Mouse (Mus musculus) gastrocnemius, postnatal 10 days (tissue): ENCODE data around the gene Adar. TPM values are rescaled to one million over a fixed set of nuclear protein-coding genes. Genes with fewer than 3 reads are reported as not detected.

Experiments used
- DNase-seq: peaks from one replicate; pipeline ENCODE4 v3.0.0; 2021; ENCODE audit warnings: mixed read lengths
- total RNA-seq, 2 experiments: library from RNA; stranded (reverse); gene quantifications; 2 replicates each; pipeline ENCODE4 v1.2.3; 2021

The Adar gene
- total RNA-seq, 2 experiments from 2014 or later, result 6.3 to 8.3 TPM

DNA sequence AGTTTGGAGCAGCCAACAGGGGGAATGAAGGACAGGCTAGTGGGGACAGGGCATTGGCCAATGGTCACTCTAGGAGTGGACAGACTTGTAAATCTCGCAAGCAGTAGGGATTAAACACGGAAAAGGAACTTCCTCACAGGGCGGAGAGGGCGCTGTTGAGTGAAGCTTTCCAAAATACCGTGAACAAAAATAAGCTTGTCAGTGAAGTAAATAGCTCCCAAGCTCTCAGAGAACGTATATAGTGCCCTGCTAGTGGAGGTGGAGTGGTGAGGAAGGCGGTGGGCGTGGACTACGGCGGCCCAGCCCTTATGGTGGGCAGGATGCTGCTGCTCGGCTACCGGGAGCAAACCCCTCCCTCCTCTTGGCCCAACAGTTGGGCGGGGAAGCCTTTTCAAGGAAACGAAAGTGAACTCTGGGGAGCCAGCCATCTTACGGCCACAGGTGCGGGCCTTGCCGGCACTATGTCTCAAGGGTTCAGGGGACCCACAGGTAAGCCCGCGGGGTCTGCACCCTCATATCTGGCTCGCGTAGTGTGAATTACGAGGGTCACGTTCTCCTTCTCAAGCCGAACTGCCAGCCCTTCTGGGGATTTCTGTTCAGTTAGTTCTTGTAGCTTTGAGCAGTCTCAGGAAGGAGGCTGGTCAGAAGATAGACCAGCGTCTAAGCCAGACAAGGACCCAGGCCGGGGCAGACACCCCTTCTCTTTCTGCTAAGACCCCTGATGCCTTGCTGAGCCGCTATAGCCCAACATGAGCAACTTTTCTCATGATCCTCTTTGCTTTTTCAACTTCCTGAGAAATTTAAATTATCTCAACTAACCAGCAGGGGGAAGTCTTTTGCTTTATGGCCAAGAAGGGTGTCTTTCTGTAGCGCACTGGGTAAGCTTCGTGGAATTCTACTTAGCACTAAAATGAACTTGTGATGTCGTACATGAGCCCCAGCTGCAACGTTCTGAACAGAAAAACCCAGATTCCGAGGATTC is 15.8 kb downstream of the Adar start:
- DNase-seq, result peak; percentile 70

DNA sequence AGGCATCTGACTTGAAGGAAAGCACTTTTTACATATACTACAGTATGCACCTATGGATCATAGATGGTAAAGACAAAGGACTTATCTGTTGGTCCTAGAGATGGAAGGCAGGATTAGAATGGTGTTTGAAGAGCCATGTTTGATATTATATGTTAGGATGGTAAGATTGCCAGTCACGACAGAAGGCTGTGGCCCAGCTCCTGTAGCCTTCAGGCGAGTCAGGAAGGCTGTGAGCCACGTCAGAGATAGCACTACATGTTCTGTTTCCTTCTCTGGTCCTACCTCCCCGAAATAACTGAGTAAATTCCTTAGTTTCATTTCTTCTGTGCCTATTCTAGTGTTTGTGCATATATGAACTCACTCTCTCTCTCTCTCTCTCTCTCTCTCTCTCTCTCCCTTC is 17.3 kb downstream of the Adar start:
- DNase-seq, result no peak

DNA sequence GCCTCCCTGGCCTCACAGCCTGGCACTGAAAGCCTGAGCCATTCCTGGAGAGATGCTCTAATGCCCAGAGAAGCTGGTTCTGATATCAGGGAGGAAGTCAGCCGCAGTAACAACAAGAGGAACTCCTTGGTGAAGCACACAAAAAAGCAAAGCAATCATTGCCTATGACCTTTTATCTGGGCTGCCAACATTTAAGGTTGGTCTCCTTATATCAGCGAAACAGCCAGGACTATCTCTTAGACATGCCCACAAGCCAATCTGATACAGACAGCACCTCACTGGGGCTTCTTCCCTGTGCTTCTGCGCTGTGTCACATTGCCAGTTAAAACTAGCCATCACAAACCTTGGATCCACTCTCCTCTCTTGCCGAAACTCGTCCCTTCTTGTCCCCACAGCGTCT is 23.7 kb downstream of the Adar start:
- DNase-seq, result no peak

- DNase-seq, result no peak
Measured at GRCm38 (mm10) chr3:89752307-89752706, 37.5 kb downstream of the Adar start.

DNA sequence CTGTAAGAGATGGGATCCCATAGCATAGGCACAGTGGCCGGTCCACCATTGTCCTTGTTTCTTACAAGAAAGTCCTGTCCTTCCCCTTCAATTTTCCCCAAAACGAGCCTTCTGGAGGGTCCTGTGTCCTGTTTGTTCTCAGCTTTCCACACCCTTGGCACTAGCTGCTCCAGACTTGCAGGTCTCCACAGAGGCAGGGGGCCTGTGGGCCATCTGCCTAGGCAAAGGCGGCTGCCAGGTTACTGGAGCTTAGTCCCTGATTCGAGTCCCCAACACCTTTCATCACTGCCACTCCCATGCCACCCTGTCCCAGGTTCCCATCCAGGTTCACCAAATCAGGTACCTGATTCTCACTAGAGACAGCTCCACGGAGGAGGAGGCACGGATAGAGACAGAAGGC is 40.5 kb downstream of the Adar start:
- DNase-seq, result no peak

DNA sequence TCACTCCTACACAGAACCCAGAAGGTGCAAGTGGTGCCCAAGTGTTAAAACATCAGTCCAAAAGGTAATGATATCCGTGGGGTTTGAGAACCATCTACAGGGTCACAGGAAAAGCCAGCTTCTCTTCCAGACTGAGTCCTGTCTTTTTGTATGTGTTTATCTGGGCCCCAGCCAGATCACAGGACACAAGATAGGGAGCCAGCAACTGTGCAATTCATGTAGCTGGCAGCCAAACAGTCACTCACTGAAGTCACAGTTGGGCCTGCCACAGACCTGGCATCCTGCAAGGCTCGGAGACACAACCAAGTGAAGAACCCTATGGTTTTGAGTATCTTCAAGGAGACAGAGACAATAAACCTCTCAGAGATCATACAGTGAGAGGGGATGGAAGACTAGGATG is 43.0 kb downstream of the Adar start:
- no peak for DNase-seq

- DNase-seq, result no peak
Measured at GRCm38 (mm10) chr3:89759786-89760185, 45.0 kb downstream of the Adar start.

DNA sequence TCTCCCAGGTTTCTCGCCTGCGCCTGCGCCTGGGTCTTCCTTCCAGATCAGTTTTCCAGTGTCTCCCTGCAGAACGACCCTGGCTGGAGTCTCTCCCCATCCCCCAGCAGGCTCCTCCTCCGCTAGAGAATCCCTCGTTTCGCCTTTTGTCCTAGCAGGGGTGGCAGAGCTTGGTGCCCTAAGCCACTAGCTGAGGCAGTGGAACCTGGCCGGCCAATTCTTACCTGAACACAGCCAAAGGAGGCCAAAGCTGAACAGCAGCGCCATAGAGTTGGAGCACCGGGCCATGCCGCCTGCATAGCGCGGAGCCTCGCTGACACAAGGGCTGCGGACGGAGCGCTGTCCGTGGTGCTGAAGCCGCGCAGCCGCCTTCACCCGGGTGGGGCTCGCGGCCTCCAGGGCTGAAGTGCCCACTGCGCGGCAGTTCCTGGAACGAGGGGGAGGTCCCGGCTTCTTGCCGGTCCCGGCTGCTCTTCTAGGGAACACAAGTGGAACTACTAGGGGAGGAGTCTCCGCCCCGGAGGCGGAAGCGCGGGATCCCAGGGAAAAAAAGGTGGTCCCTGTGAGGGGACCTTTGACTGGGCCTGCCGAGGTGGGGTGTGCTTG is 49.4 kb downstream of the Adar start, which contains the start of gene Chrnb2:
Gene Chrnb2, minus strand, starts transcription at position 514 of the 606 bp plus-strand sequence.
- DNase-seq, result peak; percentile 88

DNA sequence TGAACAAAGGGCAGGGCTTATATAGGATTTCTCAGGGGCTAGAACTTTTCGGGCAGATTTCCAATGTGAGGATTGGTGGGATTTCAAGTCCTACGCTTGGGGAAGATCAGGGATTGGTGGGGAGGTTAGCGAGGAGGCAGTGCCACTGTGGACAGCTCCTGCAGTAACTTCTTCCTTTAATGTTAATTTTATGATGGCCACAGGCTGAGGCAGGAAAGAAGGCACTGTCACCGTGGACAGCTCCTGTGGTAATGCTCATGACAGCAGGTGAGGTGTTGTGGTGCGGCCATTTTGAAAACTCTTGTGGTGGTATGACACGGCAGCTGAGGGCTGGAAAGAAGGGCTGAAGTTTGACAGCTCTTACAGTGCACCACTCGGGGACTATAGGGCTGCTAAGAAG is 54.8 kb downstream of the Adar start:
- DNase-seq, result no peak

DNA sequence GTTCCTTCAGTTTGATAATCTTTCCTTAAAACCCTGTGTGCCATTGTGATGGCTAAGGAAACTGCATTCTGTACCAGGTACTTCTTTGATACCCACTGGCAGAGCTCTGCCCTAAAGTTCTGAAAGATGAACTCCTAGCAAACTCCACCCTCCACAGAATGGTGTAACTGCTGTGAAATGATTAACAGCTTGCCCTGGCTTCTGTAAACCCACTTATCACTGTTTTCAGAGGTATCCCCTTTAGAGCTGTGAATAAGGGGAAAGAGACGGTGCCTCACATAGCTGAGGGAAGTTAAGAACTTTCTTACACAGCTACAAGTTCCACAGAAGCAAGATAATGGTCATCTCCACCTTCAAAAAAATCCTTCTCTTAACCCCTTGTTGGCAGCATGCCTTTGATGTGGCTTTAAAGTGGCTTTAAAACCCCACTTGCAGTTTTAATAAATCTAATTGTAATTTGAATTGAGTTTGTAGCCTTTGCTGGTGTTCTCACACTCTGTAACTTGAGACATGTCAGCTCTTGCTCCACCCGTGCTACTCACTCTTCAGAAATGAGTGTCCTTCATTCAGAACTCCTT is 55.7 kb downstream of the Adar start:
- DNase-seq, result no peak

GRCm38 (mm10) chr3:89772588-89772967 is 57.8 kb downstream of the Adar start:
- peak; percentile 76 for DNase-seq

- DNase-seq, result peak; percentile 98
Measured at GRCm38 (mm10) chr3:89772968-89773709, 58.3 kb downstream of the Adar start, which contains the start of gene Ube2q1. Gene Ube2q1, plus strand, starts transcription at chr3:89773616.

- peak; percentile 51 for DNase-seq
Measured at GRCm38 (mm10) chr3:89773740-89774211, 59.0 kb downstream of the Adar start.

DNA sequence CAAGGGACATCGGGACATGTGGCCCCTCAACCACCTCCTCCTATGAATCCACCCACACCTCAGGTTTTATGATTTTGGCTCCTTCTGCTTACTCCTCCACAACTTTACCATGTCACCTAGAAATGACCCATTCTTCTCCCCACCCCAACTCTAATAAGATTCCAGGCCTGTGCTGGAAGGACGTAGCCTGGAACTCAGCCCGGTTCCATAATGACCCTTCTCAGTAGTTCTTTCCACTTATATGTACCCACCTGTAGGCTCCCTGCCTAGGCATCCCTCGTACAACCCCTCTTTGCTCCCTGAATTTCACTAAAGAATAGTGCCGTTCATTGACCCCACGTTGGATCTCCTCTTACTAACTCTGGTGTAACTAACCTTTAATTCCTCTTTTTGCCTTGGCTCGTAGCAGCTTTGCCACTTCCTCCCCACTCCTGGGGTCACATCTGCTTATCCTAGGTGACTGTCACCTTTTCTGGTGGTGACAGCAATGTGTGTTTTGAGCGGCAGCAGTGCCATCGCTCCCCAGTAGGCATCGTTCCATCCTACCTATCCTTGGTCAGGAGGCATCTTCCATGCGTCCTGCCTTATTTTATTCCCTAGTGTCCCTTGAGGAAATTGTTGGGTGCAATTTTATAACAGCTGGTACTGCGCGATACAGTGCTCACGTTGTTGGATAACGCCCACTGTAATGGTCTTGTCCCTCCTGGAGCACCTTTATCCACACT is 59.6 kb downstream of the Adar start:
- DNase-seq, result no peak

DNA sequence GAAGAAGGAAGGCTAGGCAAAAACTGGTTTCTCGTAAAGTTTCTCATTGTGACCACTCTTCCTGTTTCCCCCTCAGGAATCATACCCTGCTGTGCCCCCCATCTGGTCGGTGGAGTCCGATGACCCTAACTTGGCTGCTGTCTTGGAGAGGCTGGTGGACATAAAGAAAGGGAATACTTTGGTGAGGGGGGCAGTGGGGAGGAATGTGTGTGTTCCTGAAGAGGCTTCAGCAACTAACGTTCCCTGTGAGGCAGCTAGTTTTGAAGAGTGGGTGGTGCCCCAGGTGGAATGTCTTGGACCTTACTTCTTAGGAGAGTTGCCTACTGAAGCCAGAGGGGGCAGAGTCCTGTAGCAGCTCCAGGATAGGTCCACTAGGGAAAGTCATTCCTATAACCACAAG is 61.2 kb downstream of the Adar start:
- no peak for DNase-seq

DNA sequence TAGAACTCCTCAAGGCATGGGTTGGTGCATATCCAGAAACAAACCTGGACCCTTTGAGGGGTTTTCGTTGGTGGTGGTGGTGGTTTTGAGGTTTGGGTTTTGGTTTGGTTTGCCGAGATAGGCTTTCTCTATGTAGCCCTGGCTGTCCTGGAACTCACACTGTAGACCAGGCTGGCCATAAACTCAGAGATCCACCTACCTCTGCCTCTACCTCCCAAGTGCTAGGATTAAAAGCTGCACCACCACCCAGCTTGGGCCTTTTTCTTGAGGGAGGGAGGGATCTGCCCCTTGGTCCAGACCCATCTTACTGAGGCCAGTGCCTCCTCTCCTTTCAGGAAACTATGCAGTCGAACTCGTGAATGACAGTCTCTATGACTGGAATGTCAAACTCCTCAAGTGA is 65.3 kb downstream of the Adar start:
- DNase-seq, result no peak

DNA sequence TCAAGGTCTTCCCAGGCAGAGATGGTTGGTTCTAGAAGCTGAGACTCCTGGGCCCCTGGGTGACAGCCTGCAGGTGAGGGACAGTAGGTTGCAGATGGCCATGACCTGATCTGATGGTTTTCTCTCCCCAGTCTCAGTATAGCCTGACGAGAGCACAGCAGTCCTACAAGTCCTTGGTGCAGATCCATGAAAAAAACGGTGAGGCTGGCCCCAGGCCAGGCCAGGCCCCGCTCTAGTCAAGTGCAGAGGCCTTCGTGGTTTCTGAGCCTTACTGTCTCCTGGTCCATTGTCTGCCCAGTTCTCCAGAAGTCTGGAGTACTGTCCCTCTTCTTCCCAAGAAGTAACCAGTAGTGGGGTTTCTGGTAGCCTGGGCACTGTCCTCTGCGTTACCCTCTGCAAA is 66.8 kb downstream of the Adar start:
- no peak for DNase-seq

GRCm38 (mm10) chr3:89784991-89785753 is 70.3 kb downstream of the Adar start:
- DNase-seq, result peak; percentile 90

DNA sequence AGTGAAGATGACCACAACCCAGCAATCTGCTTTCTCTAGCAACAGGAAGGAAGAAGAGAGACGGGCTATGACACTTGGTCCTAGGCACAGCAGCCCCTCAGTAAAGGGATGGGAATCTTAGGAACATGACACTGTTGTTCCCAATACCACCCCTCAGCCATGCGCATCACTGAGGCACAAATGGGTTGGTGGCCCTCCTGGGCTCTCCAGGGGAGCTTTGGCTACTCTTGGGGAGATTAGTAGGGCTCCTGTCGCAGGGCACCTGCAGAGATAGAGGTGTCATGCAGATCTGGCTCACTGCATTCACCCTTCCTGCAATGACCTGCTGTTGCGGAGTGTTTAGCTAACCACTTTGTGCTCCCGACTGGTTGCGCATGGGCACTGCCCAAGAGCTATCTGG is 71.5 kb downstream of the Adar start:
- no peak for DNase-seq

DNA sequence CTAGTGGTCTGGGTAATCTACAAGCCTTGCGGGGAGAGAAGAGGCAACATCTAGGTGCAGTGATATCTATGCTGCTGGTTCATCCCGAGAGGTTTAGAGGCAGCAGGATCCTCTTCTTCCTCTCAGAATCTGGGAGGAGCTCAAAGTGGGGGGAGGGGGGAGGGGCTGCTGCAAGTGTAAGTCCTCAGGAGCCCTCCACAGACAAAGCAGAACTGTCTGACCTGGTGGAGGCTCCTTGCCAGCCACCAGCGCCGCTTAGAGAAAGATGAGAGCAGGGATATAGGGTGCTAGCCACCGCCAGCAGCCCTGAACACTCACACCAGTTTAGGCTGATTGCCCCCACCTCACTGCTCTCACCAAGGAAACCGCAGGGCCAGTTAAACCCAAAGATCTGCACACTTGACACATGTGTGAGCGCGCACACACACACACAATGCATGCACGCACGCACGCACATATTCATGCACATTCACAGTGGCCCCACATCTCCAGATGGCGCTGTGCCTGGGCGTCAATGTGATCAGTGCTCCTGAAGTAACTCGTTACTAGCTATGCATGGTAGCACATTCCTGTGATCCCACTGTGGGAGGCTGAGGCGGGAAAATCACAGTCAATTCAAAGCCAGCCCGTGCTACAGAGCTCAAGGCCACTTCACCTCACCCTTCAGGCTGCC is 74.0 kb downstream of the Adar start:
- DNase-seq, result no peak
